In the genomic region with DNA sequence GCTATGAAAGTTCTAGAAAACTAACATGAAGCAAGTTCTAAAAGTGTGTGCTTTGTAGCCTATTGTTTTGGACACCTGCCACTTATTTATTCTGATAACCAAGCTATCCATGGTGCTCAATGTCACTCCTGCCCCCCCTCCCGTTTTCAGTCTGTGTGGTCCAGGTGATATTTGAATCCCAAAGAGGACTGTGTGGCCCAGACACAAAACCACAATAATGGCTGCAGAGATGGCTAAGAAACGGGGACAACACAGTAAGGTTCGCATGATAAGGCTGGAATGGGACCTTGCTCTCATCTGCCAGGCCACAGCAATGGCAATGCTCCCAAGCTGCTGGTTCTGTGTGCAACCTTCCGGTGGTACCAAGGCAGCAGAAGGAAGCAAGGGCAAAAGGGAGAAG, we compare ENCODE assay signal across 22 mouse cellular contexts. TPM values are rescaled to one million over a fixed set of nuclear protein-coding genes. Genes with fewer than 3 reads are reported as not detected.
DNase-seq lines count a peak whose midpoint lies in the region; ATAC-seq and TF ChIP-seq lines count a peak whose summit lies in the region.
"Had no signal": no experiment of that assay in that cellular context is flagged by ENCODE, and none has a peak within 500 bp of the region (broad histone marks: within the 10 kb centered on the region; RNA-seq: fewer than 3 reads in every experiment).

No protein-coding gene starts in this region.

- TF ChIP-seq EP300 in heart, adult 2 months (IDR thresholded peaks at IDR 0.05; ENCODE audit: insufficient read depth, low read depth, low read length) = no peak
- no peak for TF ChIP-seq EP300 in stomach, postnatal 0 days (optimal IDR thresholded peaks at IDR 0.05)

- no peak for ATAC-seq in cerebellum, adult (ENCODE audit: insufficient number of reproducible peaks, low FRiP score, low TSS enrichment)
- no peak for ATAC-seq in heart, embryonic 16.5 days (replicated peaks; ENCODE audit: extremely low read depth, insufficient read depth, low FRiP score)
- ATAC-seq in stomach, embryonic 15.5 days (ENCODE audit: insufficient read depth, low FRiP score, low read depth) = no peak
- ATAC-seq in stomach, postnatal 0 days (ENCODE audit: low FRiP score, low TSS enrichment) = no peak
- peak; percentile 9; the same call in 1 of the 2 replicates for ATAC-seq in megakaryocyte-erythroid progenitor cell, adult 5-6 weeks (replicated peaks; ENCODE audit: low FRiP score, low TSS enrichment, poor library complexity, severe bottlenecking)
- no peak for ATAC-seq in CD4-positive, CD25-positive, alpha-beta regulatory T cell, adult 4 months
- ATAC-seq: activated CD4-positive, CD25-positive, alpha-beta regulatory T cell, adult 4 months; forebrain, embryonic 14.5 days; forebrain, postnatal 0 days; hindbrain, postnatal 0 days; inflammation-experienced regulatory T-cells, adult 6 months; intestine, embryonic 16.5 days had no signal

- no peak for TF ChIP-seq CTCF in heart, adult 2 months (IDR thresholded peaks at IDR 0.05)
- no peak for TF ChIP-seq CTCF in stomach, postnatal 0 days (IDR thresholded peaks at IDR 0.05; ENCODE audit: low read depth)

- H3K9me3 ChIP-seq in heart, embryonic 16.5 days (replicated peaks; ENCODE audit: control insufficient read depth, low read length) = no peaks in the 10 kb centered on the region
- no peaks in the 10 kb centered on the region for H3K9me3 ChIP-seq in stomach, embryonic 15.5 days
- H3K9me3 ChIP-seq in stomach, postnatal 0 days (ENCODE audit: control insufficient read depth, low read length) = no peaks in the 10 kb centered on the region
- H3K9me3 ChIP-seq: embryonic facial prominence, embryonic 12.5 days; embryonic facial prominence, embryonic 15.5 days; heart, embryonic 10.5 days had no signal

- intact Hi-C loops in heart, adult 2 months (cut with DNase I) = no loop called here

- H3K4me2 ChIP-seq in heart, embryonic 16.5 days (ENCODE audit: low read depth, low read length) = no peak overlapping the region
- H3K4me2 ChIP-seq in stomach, embryonic 15.5 days = no peak overlapping the region
- no peak overlapping the region for H3K4me2 ChIP-seq in stomach, postnatal 0 days (replicated peaks; ENCODE audit: low read depth)
- H3K4me2 ChIP-seq: embryonic facial prominence, embryonic 12.5 days; embryonic facial prominence, embryonic 15.5 days; hindbrain, embryonic 14.5 days had no signal

- no peaks in the 10 kb centered on the region for H3K36me3 ChIP-seq in heart, embryonic 16.5 days (ENCODE audit: control insufficient read depth, insufficient read depth)
- H3K36me3 ChIP-seq in heart, adult 2 months (ENCODE audit: control insufficient read depth, insufficient read depth, low read length) = no peaks in the 10 kb centered on the region
- H3K36me3 ChIP-seq in stomach, embryonic 15.5 days = no peaks in the 10 kb centered on the region
- no peaks in the 10 kb centered on the region for H3K36me3 ChIP-seq in stomach, postnatal 0 days (ENCODE audit: control insufficient read depth, insufficient read depth, low read length)
- H3K36me3 ChIP-seq: embryonic facial prominence, embryonic 12.5 days; embryonic facial prominence, embryonic 15.5 days; heart, embryonic 10.5 days had no signal

- H3K27me3 ChIP-seq in heart, embryonic 16.5 days (ENCODE audit: control insufficient read depth, insufficient read depth, low read length) = no peaks in the 10 kb centered on the region
- no peaks in the 10 kb centered on the region for H3K27me3 ChIP-seq in heart, adult 2 months (ENCODE audit: control insufficient read depth, insufficient read depth, low read length)
- H3K27me3 ChIP-seq in stomach, embryonic 15.5 days (replicated peaks) = no peaks in the 10 kb centered on the region
- H3K27me3 ChIP-seq in stomach, postnatal 0 days (ENCODE audit: control insufficient read depth, insufficient read depth, low read length) = no peaks in the 10 kb centered on the region
- H3K27me3 ChIP-seq: embryonic facial prominence, embryonic 12.5 days; embryonic facial prominence, embryonic 15.5 days had no signal

- 56% methylated on average over 4 of the region's 4 CpGs for WGBS in heart, embryonic 16.5 days
- 51% methylated on average over 4 of the region's 4 CpGs for WGBS in heart, adult 2 months
- WGBS in stomach, embryonic 15.5 days = 77% methylated on average over 4 of the region's 4 CpGs
- 67% methylated on average over 4 of the region's 4 CpGs for WGBS in stomach, postnatal 0 days

- no peak overlapping the region for H3K4me3 ChIP-seq in heart, embryonic 16.5 days (ENCODE audit: low read length)
- no peak overlapping the region for H3K4me3 ChIP-seq in heart, adult 2 months
- H3K4me3 ChIP-seq in stomach, embryonic 15.5 days (replicated peaks) = no peak overlapping the region
- H3K4me3 ChIP-seq in stomach, postnatal 0 days (ENCODE audit: low read depth, low read length) = no peak overlapping the region
- H3K4me3 ChIP-seq: embryonic facial prominence, embryonic 12.5 days; embryonic facial prominence, embryonic 15.5 days; gastrocnemius, adult 2 months; heart, embryonic 10.5 days had no signal

- H3K4me1 ChIP-seq in heart, embryonic 16.5 days (ENCODE audit: control insufficient read depth, insufficient read depth, low read length) = peaks cover 29% of the 10 kb centered on the region
- peaks cover 20% of the 10 kb centered on the region for H3K4me1 ChIP-seq in heart, adult 2 months (ENCODE audit: control insufficient read depth, insufficient read depth, low read length)
- H3K4me1 ChIP-seq in stomach, embryonic 15.5 days = peaks cover 17% of the 10 kb centered on the region
- H3K4me1 ChIP-seq in stomach, postnatal 0 days (replicated peaks; ENCODE audit: control insufficient read depth, insufficient read depth) = 0 out of 2 replicates have a peak, but pooled peaks cover 5% of the 10 kb centered on the region

- no peak overlapping the region for H3K9ac ChIP-seq in heart, embryonic 16.5 days (ENCODE audit: low read length)
- no peak overlapping the region for H3K9ac ChIP-seq in heart, adult 2 months (ENCODE audit: low read depth, low read length)
- H3K9ac ChIP-seq in stomach, embryonic 15.5 days = no peak overlapping the region
- no peak overlapping the region for H3K9ac ChIP-seq in stomach, postnatal 0 days (ENCODE audit: low read length)
- H3K9ac ChIP-seq: embryonic facial prominence, embryonic 12.5 days; embryonic facial prominence, embryonic 15.5 days; forebrain, postnatal 0 days; hindbrain, embryonic 14.5 days had no signal

- DNase-seq in cerebellum, postnatal 10 days = peak; percentile 49 to 63
- DNase-seq in heart, adult 2 months = no peak
- DNase-seq in stomach, postnatal 0 days (ENCODE audit: low spot score) = no peak
- DNase-seq: adrenal gland, adult 8-10 months; adrenal gland, postnatal 25 days; forebrain, postnatal 0 days; gastrocnemius, adult 2 months; gastrocnemius, postnatal 14 days had no signal

- 0 out of 2 replicates have a peak overlapping the region, but pooled peaks have one; percentile 9 for H3K27ac ChIP-seq in heart, embryonic 16.5 days (ENCODE audit: low read length)
- H3K27ac ChIP-seq in heart, adult 2 months = no peak overlapping the region
- peak overlapping the region; percentile 77; the same call in 1 of the 2 replicates for H3K27ac ChIP-seq in stomach, embryonic 15.5 days
- H3K27ac ChIP-seq in stomach, postnatal 0 days (replicated peaks) = no peak overlapping the region
- H3K27ac ChIP-seq: embryonic facial prominence, embryonic 12.5 days; hindbrain, embryonic 14.5 days; hindbrain, postnatal 0 days had no signal

- TF ChIP-seq POLR2A in heart, adult 2 months (IDR thresholded peaks at IDR 0.05; ENCODE audit: insufficient read depth, low read depth, low read length) = no peak

- peaks cover 3% of the 10 kb centered on the region; the same call in 1 of the 2 replicates for H3K79me2 ChIP-seq in heart, adult 2 months (replicated peaks; ENCODE audit: control insufficient read depth, insufficient read depth, low read length)

RNA-seq across cellular contexts. Expression of a gene that starts 1.6 kb away (rescaled TPM):
- polyA plus RNA-seq in heart, embryonic 16.5 days (2015; fragmentation: Nextera tagmentation; extraction: Ambion mirVana) = 128 and 137 TPM in 2 replicates
- total RNA-seq in heart, adult 2 months (2021) = 10 to 100 TPM; 59.8 to 70.1 TPM
- polyA plus RNA-seq in heart, adult 2 months (2012; rRNA removed) = 49.8 and 71.9 TPM in 2 replicates
- 130 and 151 TPM in 2 replicates for polyA plus RNA-seq in stomach, embryonic 15.5 days (2015; fragmentation: Nextera tagmentation; extraction: Ambion mirVana)
- polyA plus RNA-seq in stomach, postnatal 0 days (2015; fragmentation: Nextera tagmentation; extraction: Ambion mirVana) = 106 and 111 TPM in 2 replicates
- total RNA-seq in megakaryocyte-erythroid progenitor cell, adult 5-6 weeks (2014; fragmentation: Nextera tagmentation) = 103 and 128 TPM in 2 replicates
- total RNA-seq in megakaryocyte-erythroid progenitor cell, adult 5-6 weeks (2017) = 73.6 and 186 TPM in 2 replicates
- polyA plus RNA-seq in CD4-positive, CD25-positive, alpha-beta regulatory T cell, adult 4 months (2017; shearing (Covaris generic)) = 10 to 100 TPM; 51.1 to 85.0 TPM

Comparison
In these comparisons a context has a peak if more than half of its experiments do, and no peak if none do; other contexts are left out.
1. H3K27ac ChIP-seq: peak in heart, embryonic 16.5 days (single experiment) and stomach, embryonic 15.5 days (single experiment); none in heart, adult 2 months (single experiment) and stomach, postnatal 0 days (single experiment).
2. DNase-seq: peak in cerebellum, postnatal 10 days (2 of 2); none in heart, adult 2 months (0 of 2) and stomach, postnatal 0 days (single experiment).